Mouse (Mus musculus): ENCODE measurements around the gene Gtf2i.

Gtf2i gene

GRCm38 (mm10) chr5:134321699-134322098 is 7.1 kb upstream of the Gtf2i start:
- DNase-seq: no peak

- DNase-seq: no peak
Measured at GRCm38 (mm10) chr5:134318903-134319302, 4.3 kb upstream of the Gtf2i start.

GRCm38 (mm10) chr5:134316721-134317120 is 2.2 kb upstream of the Gtf2i start:
- DNase-seq: no peak

- DNase-seq: peak; percentile 80 to 83
Measured at GRCm38 (mm10) chr5:134315623-134316350, 1.2 kb upstream of the Gtf2i start.

- peak in 1 of 2 experiments; percentile 73 for DNase-seq
Measured at GRCm38 (mm10) chr5:134314068-134314674, 389 bp downstream of the Gtf2i start.

- DNase-seq: peak; percentile 96 to 99
Measured at GRCm38 (mm10) chr5:134313451-134314067, 1.0 kb downstream of the Gtf2i start.

GRCm38 (mm10) chr5:134312691-134313450 is 1.7 kb downstream of the Gtf2i start:
- DNase-seq: peak; percentile 30 to 48

GRCm38 (mm10) chr5:134311894-134312411 is 2.6 kb downstream of the Gtf2i start:
- DNase-seq: no peak

GRCm38 (mm10) chr5:134310201-134310600 is 4.4 kb downstream of the Gtf2i start:
- DNase-seq: no peak

GRCm38 (mm10) chr5:134309345-134309744 is 5.2 kb downstream of the Gtf2i start:
- no peak for DNase-seq

GRCm38 (mm10) chr5:134304639-134305038 is 9.9 kb downstream of the Gtf2i start:
- DNase-seq: no peak

- DNase-seq: no peak
Measured at GRCm38 (mm10) chr5:134295277-134296050, 19.1 kb downstream of the Gtf2i start.

GRCm38 (mm10) chr5:134294606-134295005 is 20.0 kb downstream of the Gtf2i start:
- DNase-seq: no peak

- DNase-seq: no peak
Measured at GRCm38 (mm10) chr5:134291096-134291495, 23.5 kb downstream of the Gtf2i start.

GRCm38 (mm10) chr5:134289935-134290560 is 24.5 kb downstream of the Gtf2i start:
- DNase-seq: no peak

GRCm38 (mm10) chr5:134288071-134288470 is 26.5 kb downstream of the Gtf2i start:
- DNase-seq: no peak

- DNase-seq: no peak
Measured at GRCm38 (mm10) chr5:134284921-134285320, 29.6 kb downstream of the Gtf2i start.

GRCm38 (mm10) chr5:134282603-134283002 is 32.0 kb downstream of the Gtf2i start:
- no peak for DNase-seq

GRCm38 (mm10) chr5:134282076-134282475 is 32.5 kb downstream of the Gtf2i start:
- no peak for DNase-seq

GRCm38 (mm10) chr5:134279371-134279770 is 35.2 kb downstream of the Gtf2i start:
- no peak for DNase-seq

GRCm38 (mm10) chr5:134277109-134277508 is 37.5 kb downstream of the Gtf2i start:
- DNase-seq: no peak

GRCm38 (mm10) chr5:134275556-134275955 is 39.0 kb downstream of the Gtf2i start:
- peak in 1 of 2 experiments; percentile 23 for DNase-seq
